Mouse (Mus musculus) forebrain, embryonic 10.5 days (tissue): ENCODE measurements around the gene Ric1. TPM values are rescaled to one million over a fixed set of nuclear protein-coding genes. Genes with fewer than 3 reads are reported as not detected.
A peak's percentile ranks its signal among the peaks of the same experiment; 100 is the strongest.
"Not testable (repeated sequence)": the region's sequence is repeated elsewhere in the genome, so short reads cannot be mapped to it uniquely, and the experiment has no call there.

Experiments used
- DNase-seq: peaks from one replicate; pipeline ENCODE4 v3.0.0-alpha.2; 2017; ENCODE audit warnings: low spot score; ENCODE audit errors: extremely low spot score
- H3K27ac ChIP-seq: fragments of 300-500 bp; sonication (generic); 2 replicates; pipeline ENCODE4 v1.5.1; 2016; ENCODE audit warnings: mild to moderate bottlenecking
- H3K27me3 ChIP-seq: fragments of 300-500 bp; sonication (generic); 2 replicates; pipeline ENCODE4 v1.6.1; 2016; ENCODE audit warnings: mild to moderate bottlenecking; ENCODE audit not compliant: poor library complexity, severe bottlenecking
- H3K36me3 ChIP-seq: fragments of 300-500 bp; sonication (generic); replicated peaks from 2 replicates; pipeline ENCODE4 v1.6.1; 2016; ENCODE audit warnings: mild to moderate bottlenecking, moderate library complexity
- H3K4me1 ChIP-seq: fragments of 300-500 bp; sonication (generic); 2 replicates; pipeline ENCODE4 v1.6.1; 2016
- H3K4me3 ChIP-seq: fragments of 300-500 bp; sonication (generic); 2 replicates; pipeline ENCODE4 v1.5.1; 2016; ENCODE audit warnings: mild to moderate bottlenecking, moderate library complexity
- H3K9me3 ChIP-seq: fragments of 300-500 bp; sonication (generic); 2 replicates; pipeline ENCODE4 v1.6.1; 2016; ENCODE audit warnings: mild to moderate bottlenecking, moderate library complexity
- WGBS: fragments of 180-500 bp; shearing (Covaris S2); methylation state at CpG from one replicate; pipeline ENCODE4 v1.1.7; 2016; 5-methylcytosine and 5-hydroxymethylcytosine counted together
- polyA plus RNA-seq: library from polyadenylated mRNA; unstranded; fragments of >200 nt; fragmentation: Nextera tagmentation; extraction: Ambion mirVana; gene quantifications from 2 replicates; pipeline ENCODE4 v1.2.1, GENCODE M21; 2016

Ric1 gene
- polyA plus RNA-seq, 1 experiment from 2014 or later, result 11.7 TPM

GRCm38 (mm10) chr19:29520996-29521560 lies 1.0 kb upstream of the Ric1 start:
- no peak for DNase-seq
- no peaks in the 10 kb centered on the region for H3K27me3 ChIP-seq
- 0 out of 2 replicates have a peak, but pooled peaks cover 2% of the 10 kb centered on the region for H3K9me3 ChIP-seq
- H3K27ac ChIP-seq, result peak overlapping the region; percentile 96
- H3K36me3 ChIP-seq, result peaks cover under 1% of the 10 kb centered on the region; the same call in 1 of the 2 replicates
- peaks cover 27% of the 10 kb centered on the region for H3K4me1 ChIP-seq
- WGBS, result 50% methylated on average over 10 of the region's 10 CpGs
- peak overlapping the region; percentile 93 for H3K4me3 ChIP-seq

GRCm38 (mm10) chr19:29522445-29523229 lies 555 bp downstream of the Ric1 start:
- Histone ChIP-seq H3K27ac (peak overlapping the region; percentile 96), H3K4me1 (peaks cover 27% of the 10 kb centered on the region), H3K4me3 (peak overlapping the region; percentile 93), H3K27me3 (no peaks in the 10 kb centered on the region), H3K36me3 (no peaks in the 10 kb centered on the region), H3K9me3 (0 out of 2 replicates have a peak, but pooled peaks cover 3% of the 10 kb centered on the region)
- WGBS, result under 1% methylated on average over 92 of the region's 92 CpGs
- DNase-seq, result peak; percentile 72

- Histone ChIP-seq H3K4me3 (peak overlapping the region; percentile 93), H3K36me3 (no peaks in the 10 kb centered on the region), H3K4me1 (peaks cover 27% of the 10 kb centered on the region), H3K27me3 (no peaks in the 10 kb centered on the region), H3K9me3 (0 out of 2 replicates have a peak, but pooled peaks cover 3% of the 10 kb centered on the region), H3K27ac (peak overlapping the region; percentile 96)
- WGBS, result 0% methylated on average over 9 of the region's 9 CpGs
- DNase-seq, result no peak
Measured at GRCm38 (mm10) chr19:29523230-29523582, 1.1 kb downstream of the Ric1 start.

- no peak for DNase-seq
- Histone ChIP-seq H3K36me3 (0 out of 2 replicates have a peak, but pooled peaks cover under 1% of the 10 kb centered on the region), H3K9me3 (peaks cover 8% of the 10 kb centered on the region; the same call in 1 of the 2 replicates), H3K4me3 (peak overlapping the region; percentile 93), H3K27ac (peak overlapping the region; percentile 96; the same call in 1 of the 2 replicates), H3K27me3 (no peaks in the 10 kb centered on the region), H3K4me1 (peaks cover 27% of the 10 kb centered on the region)
- 51% methylated on average over 5 of the region's 5 CpGs for WGBS
Measured at GRCm38 (mm10) chr19:29523701-29524100, 1.6 kb downstream of the Ric1 start.

- no peak overlapping the region for H3K27ac ChIP-seq
- H3K36me3 ChIP-seq, result peaks cover 4% of the 10 kb centered on the region; the same call in 1 of the 2 replicates
- H3K27me3 ChIP-seq, result no peaks in the 10 kb centered on the region
- no peak for DNase-seq
- H3K4me3 ChIP-seq, result peak overlapping the region; percentile 19; the same call in 1 of the 2 replicates
- WGBS, result 89% methylated on average over 4 of the region's 4 CpGs
- H3K4me1 ChIP-seq, result peaks cover 27% of the 10 kb centered on the region
- peaks cover 17% of the 10 kb centered on the region; the same call in 1 of the 2 replicates for H3K9me3 ChIP-seq
Measured at GRCm38 (mm10) chr19:29524614-29525013, 2.5 kb downstream of the Ric1 start.

- 85% methylated on average over 4 of the region's 4 CpGs for WGBS
- not testable (repeated sequence) for DNase-seq, H3K27ac ChIP-seq, H3K36me3 ChIP-seq, H3K27me3 ChIP-seq, H3K4me3 ChIP-seq
- peaks cover 19% of the 10 kb centered on the region; the same call in 1 of the 2 replicates for H3K9me3 ChIP-seq
- peaks cover 26% of the 10 kb centered on the region for H3K4me1 ChIP-seq
Measured at GRCm38 (mm10) chr19:29525588-29525987, 3.5 kb downstream of the Ric1 start.

- Histone ChIP-seq H3K36me3 (peaks cover 4% of the 10 kb centered on the region; the same call in 1 of the 2 replicates), H3K9me3 (peaks cover 19% of the 10 kb centered on the region; the same call in 1 of the 2 replicates), H3K27me3 (no peaks in the 10 kb centered on the region), H3K4me1 (peaks cover 14% of the 10 kb centered on the region), H3K4me3 (no peak overlapping the region), H3K27ac (no peak overlapping the region)
- no peak for DNase-seq
Measured at GRCm38 (mm10) chr19:29526837-29527236, 4.8 kb downstream of the Ric1 start.

- no peak for DNase-seq
- 94% methylated on average over 4 of the region's 4 CpGs for WGBS
- Histone ChIP-seq H3K27ac (no peak overlapping the region), H3K36me3 (peaks cover 4% of the 10 kb centered on the region; the same call in 1 of the 2 replicates), H3K4me3 (no peak overlapping the region), H3K9me3 (peaks cover 19% of the 10 kb centered on the region; the same call in 1 of the 2 replicates), H3K4me1 (peaks cover 14% of the 10 kb centered on the region), H3K27me3 (no peaks in the 10 kb centered on the region)
Measured at GRCm38 (mm10) chr19:29527299-29527698, 5.2 kb downstream of the Ric1 start.

GRCm38 (mm10) chr19:29528568-29528967 lies 6.5 kb downstream of the Ric1 start:
- H3K27ac ChIP-seq, result no peak overlapping the region
- WGBS, result 88% methylated on average over 2 of the region's 2 CpGs
- DNase-seq, result no peak
- no peak overlapping the region for H3K4me3 ChIP-seq
- peaks cover 19% of the 10 kb centered on the region; the same call in 1 of the 2 replicates for H3K9me3 ChIP-seq
- H3K27me3 ChIP-seq, result no peaks in the 10 kb centered on the region
- H3K4me1 ChIP-seq, result peaks cover 11% of the 10 kb centered on the region
- peaks cover 8% of the 10 kb centered on the region for H3K36me3 ChIP-seq

- 93% methylated on average over 5 of the region's 5 CpGs for WGBS
- no peak overlapping the region for H3K27ac ChIP-seq
Measured at GRCm38 (mm10) chr19:29534030-29534429, 11.9 kb downstream of the Ric1 start.

GRCm38 (mm10) chr19:29542256-29542970 lies 20.3 kb downstream of the Ric1 start:
- no peaks in the 10 kb centered on the region for H3K4me1 ChIP-seq
- H3K9me3 ChIP-seq, result no peaks in the 10 kb centered on the region
- peaks cover 7% of the 10 kb centered on the region for H3K36me3 ChIP-seq
- DNase-seq, result no peak
- no peaks in the 10 kb centered on the region for H3K27me3 ChIP-seq
- H3K4me3 ChIP-seq, result no peak overlapping the region
- H3K27ac ChIP-seq, result no peak overlapping the region
- WGBS, result 82% methylated on average over 8 of the region's 8 CpGs

More at GRCm38 (mm10) chr19:29534030-29534429, 11.9 kb downstream of the Ric1 start:
- no peak overlapping the region for H3K4me3 ChIP-seq
- peaks cover 40% of the 10 kb centered on the region for H3K36me3 ChIP-seq
- no peak for DNase-seq
- H3K27me3 ChIP-seq, result no peaks in the 10 kb centered on the region
- H3K4me1 ChIP-seq, result no peaks in the 10 kb centered on the region
- peaks cover 8% of the 10 kb centered on the region; the same call in 1 of the 2 replicates for H3K9me3 ChIP-seq

GRCm38 (mm10) chr19:29544026-29544425 lies 21.9 kb downstream of the Ric1 start:
- H3K36me3 ChIP-seq, result 0 out of 2 replicates have a peak, but pooled peaks cover 3% of the 10 kb centered on the region
- H3K27ac ChIP-seq, result no peak overlapping the region
- H3K27me3 ChIP-seq, result no peaks in the 10 kb centered on the region
- DNase-seq, result no peak
- no peaks in the 10 kb centered on the region for H3K4me1 ChIP-seq
- no peaks in the 10 kb centered on the region for H3K9me3 ChIP-seq
- no peak overlapping the region for H3K4me3 ChIP-seq
- WGBS, result 95% methylated on average over 6 of the region's 6 CpGs
